Mouse (Mus musculus): ENCODE measurements around the gene Ccdc85b. TPM values are rescaled to one million over a fixed set of nuclear protein-coding genes. Genes with fewer than 3 reads are reported as not detected.
"Not testable (repeated sequence)": the region's sequence is repeated elsewhere in the genome, so short reads cannot be mapped to it uniquely, and the experiment has no call there.

Ccdc85b gene
- total RNA-seq (2021): 10 to 100 TPM; 32.9 to 35.9 TPM

- DNase-seq (ENCODE audit: extremely low spot score in 1 of 2, low spot score in 1 of 2): no peak
Observed at GRCm38 (mm10) chr19:5457746-5458442, at the start of gene Ccdc85b. Gene Ccdc85b (minus strand): TSS chr19:5457894.

- DNase-seq (ENCODE audit: extremely low spot score in 1 of 2, low spot score in 1 of 2): no peak
Observed at GRCm38 (mm10) chr19:5503687-5504086, 46.0 kb upstream of the Ccdc85b start, which contains the start of gene 1700020D05Rik. Gene 1700020D05Rik (minus strand): TSS chr19:5503787.

- DNase-seq (ENCODE audit: extremely low spot score in 1 of 2, low spot score in 1 of 2): no peak
Observed at GRCm38 (mm10) chr19:5500330-5500875, 42.7 kb upstream of the Ccdc85b start.

- DNase-seq (ENCODE audit: extremely low spot score in 1 of 2, low spot score in 1 of 2): peak in 1 of 2 experiments; percentile 6
Observed at GRCm38 (mm10) chr19:5496052-5496370, 38.3 kb upstream of the Ccdc85b start.

GRCm38 (mm10) chr19:5495353-5496051 is 37.8 kb upstream of the Ccdc85b start:
- peak in 1 of 2 experiments; percentile 7 for DNase-seq (ENCODE audit: extremely low spot score in 1 of 2, low spot score in 1 of 2)

- no peak for DNase-seq (ENCODE audit: extremely low spot score in 1 of 2, low spot score in 1 of 2)
Observed at GRCm38 (mm10) chr19:5494314-5494713, 36.6 kb upstream of the Ccdc85b start.

DNA sequence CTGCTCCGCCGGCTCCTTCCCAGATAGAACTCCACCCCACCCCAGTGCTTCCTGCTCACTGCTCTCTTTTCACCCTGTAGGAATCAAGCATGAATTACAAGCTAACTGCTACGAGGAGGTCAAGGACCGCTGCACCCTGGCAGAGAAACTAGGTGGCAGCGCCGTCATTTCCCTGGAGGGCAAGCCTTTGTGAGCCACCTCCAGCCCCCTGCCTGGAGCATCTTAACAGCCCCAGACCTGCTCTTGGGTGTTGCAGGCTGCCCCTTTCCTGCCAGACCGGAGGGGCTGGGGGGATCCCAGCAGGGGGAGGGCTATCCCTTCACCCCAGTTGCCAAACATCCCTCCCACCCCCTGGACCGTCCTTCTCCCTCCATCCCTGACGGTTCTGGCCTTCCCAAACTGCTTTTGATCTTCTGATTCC is 35.6 kb upstream of the Ccdc85b start:
- DNase-seq (ENCODE audit: extremely low spot score in 1 of 2, low spot score in 1 of 2): not testable (repeated sequence)

DNA sequence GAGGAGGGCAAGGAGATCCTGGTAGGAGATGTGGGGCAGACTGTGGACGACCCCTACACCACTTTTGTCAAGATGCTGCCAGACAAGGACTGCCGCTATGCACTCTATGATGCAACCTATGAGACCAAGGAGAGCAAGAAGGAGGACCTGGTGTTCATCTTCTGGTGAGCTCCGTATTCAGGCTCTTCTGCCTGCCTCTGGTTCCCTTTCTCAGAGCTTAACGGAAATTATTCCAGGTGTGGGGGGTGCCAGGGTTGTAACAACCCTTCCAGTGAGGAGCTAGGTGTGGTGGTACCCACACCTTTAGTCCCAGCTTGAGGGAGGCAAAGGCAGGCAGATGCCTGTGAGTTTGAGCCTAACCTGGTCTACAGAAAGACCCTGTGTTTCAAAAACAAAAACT is 34.9 kb upstream of the Ccdc85b start:
- DNase-seq (ENCODE audit: extremely low spot score in 1 of 2, low spot score in 1 of 2): no peak

GRCm38 (mm10) chr19:5490898-5491708 is 33.4 kb upstream of the Ccdc85b start:
- DNase-seq (ENCODE audit: extremely low spot score in 1 of 2, low spot score in 1 of 2): peak; percentile 63 to 67

DNA sequence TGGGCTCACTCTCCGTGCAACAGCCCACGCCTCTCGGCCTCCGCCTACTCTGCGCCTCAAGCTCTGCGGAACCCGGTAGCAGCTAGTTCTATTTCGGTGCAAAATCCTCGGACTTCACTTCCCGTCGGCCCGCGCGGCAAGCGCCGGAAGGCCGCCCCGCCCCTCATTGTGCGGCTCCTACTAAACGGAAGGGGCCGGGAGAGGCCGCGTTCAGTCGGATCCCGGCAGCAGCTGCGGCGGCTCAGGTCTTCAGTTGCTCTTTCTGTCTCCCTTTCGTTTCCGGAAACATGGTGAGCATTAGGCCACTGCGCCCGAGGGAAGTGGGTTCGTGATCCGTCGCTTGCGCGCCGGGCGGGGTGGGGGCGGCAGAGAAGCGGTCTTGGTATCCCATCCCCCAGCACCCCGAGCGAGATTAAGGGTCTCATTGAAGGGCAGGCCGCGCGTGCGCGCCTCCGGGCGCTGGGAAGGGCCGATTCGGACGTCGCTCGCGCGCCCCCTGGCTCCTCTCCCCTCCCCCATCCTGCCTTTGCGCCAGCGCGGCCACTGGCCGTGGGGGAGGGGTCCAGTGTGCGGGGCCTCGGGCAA is 32.7 kb upstream of the Ccdc85b start, which contains the start of gene Cfl1:
Gene Cfl1, plus strand, starts transcription at position 143 of the 585 bp plus-strand sequence.
- peak; percentile 82 to 86 for DNase-seq (ENCODE audit: extremely low spot score in 1 of 2, low spot score in 1 of 2)

- DNase-seq (ENCODE audit: extremely low spot score in 1 of 2, low spot score in 1 of 2): not testable (repeated sequence)
Observed at GRCm38 (mm10) chr19:5489721-5490120, 32.0 kb upstream of the Ccdc85b start.

GRCm38 (mm10) chr19:5488878-5489571 is 31.3 kb upstream of the Ccdc85b start:
- peak; percentile 91 to 95 for DNase-seq (ENCODE audit: extremely low spot score in 1 of 2, low spot score in 1 of 2)

DNA sequence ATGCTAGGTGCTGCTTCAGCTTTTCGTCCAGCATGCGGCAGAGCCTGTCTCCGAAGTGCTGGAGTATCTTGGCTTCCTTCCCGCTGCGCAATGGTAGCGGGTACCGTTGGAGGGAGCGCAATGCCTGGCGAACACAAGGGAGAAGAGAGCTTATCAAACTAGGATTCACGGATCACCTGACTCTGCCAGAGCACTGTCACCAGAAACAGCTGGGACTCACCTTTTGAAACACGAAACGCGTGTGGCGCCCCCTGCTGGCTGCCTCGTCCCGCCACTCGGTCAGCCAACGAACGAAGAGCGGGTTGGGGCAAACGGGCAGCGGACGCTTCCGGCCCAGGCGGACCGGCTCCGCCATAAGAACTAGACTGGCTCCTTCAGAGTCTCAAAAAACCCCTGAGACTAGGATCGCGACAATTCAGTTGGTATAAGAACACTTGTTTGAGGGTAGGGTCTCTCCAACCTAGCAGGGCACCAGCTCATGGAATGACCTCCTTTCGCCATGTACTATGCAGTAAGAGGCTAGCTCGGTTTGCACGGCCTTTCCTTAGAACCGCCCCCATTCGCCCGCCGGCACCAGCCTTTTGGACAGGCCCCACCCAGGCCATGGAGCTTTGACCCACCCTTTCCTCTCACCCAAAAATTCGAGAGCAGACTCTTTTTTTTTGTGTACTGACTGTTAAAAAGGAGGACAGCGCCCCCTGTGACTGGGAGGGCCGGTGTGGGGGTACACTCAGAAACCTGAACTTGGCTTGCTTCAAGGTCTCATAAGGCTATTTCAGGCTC is 30.3 kb upstream of the Ccdc85b start, which contains the start of gene Mus81:
Gene Mus81, minus strand, starts transcription at position 635 of the 783 bp plus-strand sequence.
- DNase-seq (ENCODE audit: extremely low spot score in 1 of 2, low spot score in 1 of 2): peak; percentile 92 to 97

DNA sequence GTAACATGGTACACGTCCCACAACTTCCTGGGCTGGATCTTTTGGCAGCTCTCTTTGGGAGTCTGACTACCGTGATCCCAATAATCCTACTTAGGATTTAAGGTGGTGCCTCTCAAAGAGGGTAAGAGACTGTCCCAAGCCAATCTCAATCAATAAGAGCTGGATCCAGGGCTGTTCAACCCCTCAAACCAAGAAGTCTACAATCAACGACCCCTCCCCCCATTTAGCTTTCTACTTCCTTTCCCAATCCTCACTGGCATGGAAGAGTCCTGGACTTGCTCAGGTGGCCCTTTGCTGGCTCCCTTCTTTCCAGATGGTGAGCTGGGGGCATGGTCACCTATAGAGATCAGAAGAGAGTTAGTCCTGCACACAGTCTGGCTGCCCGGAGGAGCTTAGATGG is 29.1 kb upstream of the Ccdc85b start:
- DNase-seq (ENCODE audit: extremely low spot score in 1 of 2, low spot score in 1 of 2): no peak

- no peak for DNase-seq (ENCODE audit: extremely low spot score in 1 of 2, low spot score in 1 of 2)
Observed at GRCm38 (mm10) chr19:5486286-5486685, 28.6 kb upstream of the Ccdc85b start.

DNA sequence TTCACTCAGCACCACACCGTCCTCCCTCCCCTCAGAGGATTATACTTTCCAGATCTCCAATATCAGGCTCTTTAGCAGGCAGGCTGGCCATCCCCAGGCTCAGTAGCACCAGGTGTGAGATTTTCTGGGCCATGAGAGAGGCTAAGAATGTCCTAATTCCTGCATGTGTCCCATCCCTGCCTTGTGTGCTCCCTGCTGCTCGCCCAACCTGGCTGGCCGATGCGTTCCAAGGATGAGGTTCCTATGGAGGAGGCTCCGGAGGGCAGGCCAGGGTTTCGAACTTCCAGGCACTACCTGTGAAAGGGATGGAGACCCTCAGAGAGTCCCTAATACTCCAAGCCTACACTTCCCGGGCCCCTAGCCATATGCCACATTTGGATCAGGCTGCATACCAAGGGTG is 28.1 kb upstream of the Ccdc85b start:
- DNase-seq (ENCODE audit: extremely low spot score in 1 of 2, low spot score in 1 of 2): no peak

GRCm38 (mm10) chr19:5485371-5485770 is 27.7 kb upstream of the Ccdc85b start:
- DNase-seq (ENCODE audit: extremely low spot score in 1 of 2, low spot score in 1 of 2): no peak

- DNase-seq (ENCODE audit: extremely low spot score in 1 of 2, low spot score in 1 of 2): no peak
Observed at GRCm38 (mm10) chr19:5484496-5484895, 26.8 kb upstream of the Ccdc85b start.
